Mouse (Mus musculus): ENCODE data around the gene Chst15. TPM values are rescaled to one million over a fixed set of nuclear protein-coding genes. Genes with fewer than 3 reads are reported as not detected.

Gene Chst15
- total and polyA plus RNA-seq, 3 experiments: 6.8 to 7.3 (median 7.0) TPM

- 43% methylated on average over 3 of the region's 3 CpGs for WGBS
- no peak for DNase-seq
- intact Hi-C loops (cut with DNase I): no loop called here
- Histone ChIP-seq H3K36me3 (ENCODE audit: control insufficient read depth, insufficient read depth, low read length) (no peaks in the 10 kb centered on the region), H3K9ac (ENCODE audit: low read depth, low read length) (no peak overlapping the region), H3K27me3 (ENCODE audit: control insufficient read depth, insufficient read depth, low read length) (no peaks in the 10 kb centered on the region; the same call in 1 of the 2 replicates), H3K4me1 (ENCODE audit: control insufficient read depth, insufficient read depth, low read length) (peaks cover 3% of the 10 kb centered on the region), H3K4me3 (no peak overlapping the region), H3K79me2 (replicated peaks; ENCODE audit: control insufficient read depth, insufficient read depth, low read length) (no peaks in the 10 kb centered on the region), H3K27ac (no peak overlapping the region)
- TF ChIP-seq CTCF (IDR thresholded peaks at IDR 0.05) (no peak), POLR2A (IDR thresholded peaks at IDR 0.05; ENCODE audit: insufficient read depth, low read depth, low read length) (no peak), EP300 (IDR thresholded peaks at IDR 0.05; ENCODE audit: insufficient read depth, low read depth, low read length) (no peak)
These were observed 129.6 kb downstream of the Chst15 start for GRCm38 (mm10) chr7:132187456-132187855.

Other genes starting within 250 kb of the Chst15 start
- gene Cpxm2, start 162.5 kb downstream of the Chst15 start, total RNA-seq (2021): 10 to 100 TPM in 1 of 2 experiments, 1 to 10 TPM in 1; 9.8 to 18.6 TPM
- 4.9 and 8.8 TPM in 2 replicates for gene Cpxm2, start 162.5 kb downstream of the Chst15 start, polyA plus RNA-seq (2012; rRNA removed)

Data from heart, adult 2 months (tissue).